Mouse (Mus musculus) ES-Bruce4 (cell line): ENCODE data around the gene Fgfbp3.

Experiments used
- CTCF ChIP-seq: IDR thresholded peaks from one replicate; pipeline ENCODE4 v1.8.1; 2011; ENCODE audit warnings: low read depth, low read length
- POLR2A ChIP-seq: IDR thresholded peaks from one replicate; pipeline ENCODE4 v1.8.1; 2011; ENCODE audit warnings: low read length; ENCODE audit not compliant: insufficient read depth

GRCm38 (mm10) chr19:36878743-36879495 lies 40.5 kb downstream of the Fgfbp3 start:
- TF ChIP-seq CTCF (no peak), POLR2A (no peak)
